Mouse (Mus musculus): ENCODE data around the gene Cog3. TPM values are rescaled to one million over a fixed set of nuclear protein-coding genes. Genes with fewer than 3 reads are reported as not detected.
A peak's percentile ranks its signal among the peaks of the same experiment; 100 is the strongest.

The Cog3 gene
- polyA plus RNA-seq, 1 experiment from 2014 or later, result 16.0 TPM

DNA sequence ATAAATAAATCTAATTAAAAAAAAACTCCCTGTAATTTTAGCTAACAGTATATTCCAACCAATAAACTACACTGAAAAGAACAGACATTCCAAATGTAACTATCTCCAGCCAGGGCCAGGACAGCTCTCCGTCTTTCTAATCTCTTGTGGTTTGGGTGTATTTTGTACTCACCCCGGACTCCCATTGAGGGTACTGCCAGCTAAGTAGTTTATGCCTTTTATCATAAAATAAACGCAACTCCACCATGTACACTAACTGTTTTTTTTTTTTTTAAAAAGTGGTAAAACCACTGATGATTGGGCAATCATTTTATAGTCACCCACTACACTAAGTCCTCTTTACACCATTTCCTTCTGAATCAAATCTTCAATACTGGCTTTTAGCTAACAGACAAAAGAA lies 18.7 kb downstream of the Cog3 start:
- no peak overlapping the region for H3K27ac ChIP-seq (replicated peaks in 1 of 2; ENCODE audit: control insufficient read depth in 1 of 2, insufficient read depth in 1 of 2, low read depth in 2 of 2, low read length in 2 of 2)
- H3K27me3 ChIP-seq (ENCODE audit: control insufficient read depth, insufficient read depth, low read length), result no peaks in the 10 kb centered on the region
- 84% methylated on average over 3 of the region's 3 CpGs for WGBS
- H3K9me3 ChIP-seq (ENCODE audit: control insufficient read depth, low read length), result no peaks in the 10 kb centered on the region
- no peaks in the 10 kb centered on the region for H3K4me1 ChIP-seq (ENCODE audit: control insufficient read depth in 2 of 2, insufficient read depth in 2 of 2, low read length in 2 of 2)
- no peak for ATAC-seq (ENCODE audit: insufficient number of reproducible peaks, insufficient read depth, low FRiP score, low read depth)
- no peak overlapping the region for H3K4me3 ChIP-seq (ENCODE audit: control insufficient read depth in 1 of 2, insufficient read depth in 1 of 2, low read depth in 1 of 2, low read length in 2 of 2)
- H3K36me3 ChIP-seq (ENCODE audit: control insufficient read depth, insufficient read depth, low read length), result peaks cover 94% of the 10 kb centered on the region
- no peak overlapping the region for H3K9ac ChIP-seq (ENCODE audit: low read length)
- H3K4me2 ChIP-seq (ENCODE audit: low read length), result no peak overlapping the region

DNA sequence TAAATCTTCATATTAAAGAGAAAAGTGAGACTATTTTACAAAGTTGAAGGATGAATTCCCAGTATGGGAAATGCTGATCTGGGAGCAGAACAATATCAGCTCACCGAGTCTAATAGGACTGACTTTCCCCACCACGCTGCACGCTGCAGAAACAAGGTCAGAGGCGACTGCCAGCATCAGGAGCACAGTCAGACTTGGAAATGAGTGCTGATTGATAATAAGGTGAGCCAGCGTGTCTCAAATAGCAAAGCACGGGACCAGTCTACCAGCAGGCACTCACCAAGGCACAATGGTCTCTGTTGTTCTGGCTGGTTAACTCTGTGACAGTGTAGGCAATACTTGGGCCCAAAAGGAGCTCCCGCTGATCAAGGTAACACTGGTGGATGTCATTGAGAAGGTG lies 21.7 kb downstream of the Cog3 start:
- Histone ChIP-seq H3K27ac (replicated peaks in 1 of 2; ENCODE audit: control insufficient read depth in 1 of 2, insufficient read depth in 1 of 2, low read depth in 2 of 2, low read length in 2 of 2) (no peak overlapping the region), H3K4me1 (ENCODE audit: control insufficient read depth in 2 of 2, insufficient read depth in 2 of 2, low read length in 2 of 2) (no peaks in the 10 kb centered on the region), H3K4me2 (ENCODE audit: low read length) (no peak overlapping the region), H3K27me3 (ENCODE audit: control insufficient read depth, insufficient read depth, low read length) (no peaks in the 10 kb centered on the region), H3K9ac (ENCODE audit: low read length) (no peak overlapping the region), H3K4me3 (ENCODE audit: control insufficient read depth in 1 of 2, insufficient read depth in 1 of 2, low read depth in 1 of 2, low read length in 2 of 2) (no peak overlapping the region), H3K36me3 (ENCODE audit: control insufficient read depth, insufficient read depth, low read length) (peaks cover 96% of the 10 kb centered on the region), H3K9me3 (ENCODE audit: control insufficient read depth, low read length) (no peaks in the 10 kb centered on the region)
- ATAC-seq (ENCODE audit: insufficient number of reproducible peaks, insufficient read depth, low FRiP score, low read depth), result no peak
- WGBS, result 86% methylated on average over 7 of the region's 7 CpGs

DNA sequence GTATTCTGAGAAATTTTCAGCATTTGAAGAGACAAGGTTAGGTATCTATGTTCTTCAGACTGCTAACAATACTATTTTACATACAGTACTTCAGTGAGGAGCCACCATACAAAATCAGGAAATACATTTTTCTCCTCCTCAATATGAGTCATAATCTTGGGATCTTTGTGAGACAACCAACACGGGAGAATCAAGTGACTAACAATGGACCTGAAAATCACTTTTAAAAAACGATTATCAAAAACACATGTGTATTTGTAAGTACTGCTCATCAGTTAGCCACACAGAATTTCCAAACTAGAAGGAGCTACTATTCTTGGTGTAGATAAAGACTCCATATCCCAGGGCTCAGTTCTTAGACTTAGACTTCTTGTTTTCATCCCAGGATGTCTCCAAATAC lies 23.0 kb downstream of the Cog3 start:
- H3K27me3 ChIP-seq (ENCODE audit: control insufficient read depth, insufficient read depth, low read length), result no peaks in the 10 kb centered on the region
- H3K4me1 ChIP-seq (ENCODE audit: control insufficient read depth in 2 of 2, insufficient read depth in 2 of 2, low read length in 2 of 2), result no peaks in the 10 kb centered on the region
- no peak overlapping the region for H3K27ac ChIP-seq (replicated peaks in 1 of 2; ENCODE audit: control insufficient read depth in 1 of 2, insufficient read depth in 1 of 2, low read depth in 2 of 2, low read length in 2 of 2)
- no peak overlapping the region for H3K4me3 ChIP-seq (ENCODE audit: control insufficient read depth in 1 of 2, insufficient read depth in 1 of 2, low read depth in 1 of 2, low read length in 2 of 2)
- H3K36me3 ChIP-seq (ENCODE audit: control insufficient read depth, insufficient read depth, low read length), result peaks cover 96% of the 10 kb centered on the region
- 67% methylated on average over 2 of the region's 2 CpGs for WGBS
- ATAC-seq (ENCODE audit: insufficient number of reproducible peaks, insufficient read depth, low FRiP score, low read depth), result no peak
- no peak overlapping the region for H3K4me2 ChIP-seq (ENCODE audit: low read length)
- no peaks in the 10 kb centered on the region for H3K9me3 ChIP-seq (ENCODE audit: control insufficient read depth, low read length)
- H3K9ac ChIP-seq (ENCODE audit: low read length), result no peak overlapping the region

DNA sequence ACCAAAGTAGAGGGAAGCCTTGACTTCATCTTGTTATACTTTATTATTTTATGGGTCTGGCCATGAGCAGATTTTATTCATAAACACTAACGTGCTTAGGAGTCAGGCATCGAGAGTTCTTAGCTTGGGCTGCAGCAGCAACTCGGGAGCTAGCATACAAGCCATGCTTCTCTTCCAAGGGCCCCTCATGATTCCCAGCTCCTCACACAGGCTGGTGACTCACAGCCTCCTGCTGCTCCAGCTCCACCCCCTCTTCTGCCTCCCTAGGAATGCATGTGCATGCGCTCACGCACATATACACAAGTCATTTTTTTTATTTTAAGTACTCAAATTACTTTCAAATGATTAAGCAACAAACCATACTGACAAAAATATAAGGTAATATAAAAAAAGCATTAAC lies 26.2 kb downstream of the Cog3 start:
- Histone ChIP-seq H3K9me3 (ENCODE audit: control insufficient read depth, low read length) (no peaks in the 10 kb centered on the region), H3K36me3 (ENCODE audit: control insufficient read depth, insufficient read depth, low read length) (peaks cover 88% of the 10 kb centered on the region)
- 89% methylated on average over 5 of the region's 5 CpGs for WGBS

DNA sequence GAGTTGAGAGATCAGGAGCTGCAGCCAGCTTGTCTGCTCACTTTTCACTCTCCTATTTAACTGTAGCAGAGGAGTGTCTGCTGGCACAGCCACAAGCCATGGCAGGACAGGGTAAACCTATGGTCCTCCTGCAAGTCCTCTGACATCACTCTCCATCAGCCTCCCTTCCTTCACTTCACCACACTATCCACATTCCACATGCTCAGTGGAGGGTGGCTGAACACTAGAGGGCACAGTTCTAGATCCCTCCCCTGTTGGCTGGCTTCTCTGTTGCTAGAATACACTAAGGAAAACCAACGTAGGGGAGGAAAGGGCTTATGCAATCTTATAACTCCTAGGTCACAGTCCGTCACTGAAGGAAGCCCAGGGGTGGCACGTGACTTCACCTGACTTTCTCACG lies 27.3 kb downstream of the Cog3 start:
- H3K27me3 ChIP-seq (ENCODE audit: control insufficient read depth, insufficient read depth, low read length), result no peaks in the 10 kb centered on the region
- H3K4me2 ChIP-seq (ENCODE audit: low read length), result no peak overlapping the region
- no peak overlapping the region for H3K27ac ChIP-seq (replicated peaks in 1 of 2; ENCODE audit: control insufficient read depth in 1 of 2, insufficient read depth in 1 of 2, low read depth in 2 of 2, low read length in 2 of 2)
- no peak overlapping the region for H3K4me3 ChIP-seq (ENCODE audit: control insufficient read depth in 1 of 2, insufficient read depth in 1 of 2, low read depth in 1 of 2, low read length in 2 of 2)
- H3K9ac ChIP-seq (ENCODE audit: low read length), result no peak overlapping the region
- H3K9me3 ChIP-seq (ENCODE audit: control insufficient read depth, low read length), result no peaks in the 10 kb centered on the region
- WGBS, result 65% methylated on average over 4 of the region's 4 CpGs
- H3K36me3 ChIP-seq (ENCODE audit: control insufficient read depth, insufficient read depth, low read length), result peaks cover 83% of the 10 kb centered on the region
- ATAC-seq (ENCODE audit: insufficient number of reproducible peaks, insufficient read depth, low FRiP score, low read depth), result no peak
- peaks cover 0 to 4% of the 10 kb centered on the region in 2 experiments; a peak in 1 of 4 replicates for H3K4me1 ChIP-seq (ENCODE audit: control insufficient read depth in 2 of 2, insufficient read depth in 2 of 2, low read length in 2 of 2)

More for the DNA sequence above, 26.2 kb downstream of the Cog3 start:
- Histone ChIP-seq H3K9ac (ENCODE audit: low read length) (no peak overlapping the region), H3K4me3 (ENCODE audit: control insufficient read depth in 1 of 2, insufficient read depth in 1 of 2, low read depth in 1 of 2, low read length in 2 of 2) (no peak overlapping the region), H3K4me2 (ENCODE audit: low read length) (no peak overlapping the region), H3K27ac (replicated peaks in 1 of 2; ENCODE audit: control insufficient read depth in 1 of 2, insufficient read depth in 1 of 2, low read depth in 2 of 2, low read length in 2 of 2) (no peak overlapping the region), H3K27me3 (ENCODE audit: control insufficient read depth, insufficient read depth, low read length) (no peaks in the 10 kb centered on the region), H3K4me1 (ENCODE audit: control insufficient read depth in 2 of 2, insufficient read depth in 2 of 2, low read length in 2 of 2) (peaks cover 0 to 4% of the 10 kb centered on the region in 2 experiments; a peak in 1 of 4 replicates)
- ATAC-seq (ENCODE audit: insufficient number of reproducible peaks, insufficient read depth, low FRiP score, low read depth), result no peak

DNA sequence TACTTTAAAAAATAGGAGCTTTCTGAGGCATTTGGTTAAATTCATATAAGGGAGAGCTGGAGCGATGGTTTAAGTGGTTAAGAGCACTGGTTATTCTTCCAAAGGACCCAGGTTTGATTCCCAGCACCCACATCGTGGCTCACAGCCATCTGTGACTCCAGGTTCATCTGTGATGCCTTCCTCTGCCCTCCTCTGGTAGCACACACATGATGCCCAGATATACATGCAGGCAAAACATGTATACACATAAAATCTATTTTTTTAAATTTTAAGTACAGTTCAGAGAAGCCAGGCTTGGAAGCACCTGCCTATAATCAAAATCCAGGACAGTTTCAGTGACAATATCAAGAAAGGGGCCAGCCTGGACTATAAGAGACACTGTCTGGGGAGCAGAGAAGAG lies 31.5 kb downstream of the Cog3 start:
- 93% methylated on average over 2 of the region's 2 CpGs for WGBS
- no peaks in the 10 kb centered on the region for H3K27me3 ChIP-seq (ENCODE audit: control insufficient read depth, insufficient read depth, low read length)
- no peak overlapping the region for H3K9ac ChIP-seq (ENCODE audit: low read length)
- no peak overlapping the region for H3K4me3 ChIP-seq (ENCODE audit: control insufficient read depth in 1 of 2, insufficient read depth in 1 of 2, low read depth in 1 of 2, low read length in 2 of 2)
- H3K4me1 ChIP-seq (ENCODE audit: control insufficient read depth in 2 of 2, insufficient read depth in 2 of 2, low read length in 2 of 2), result peaks cover 0 to 7% of the 10 kb centered on the region in 2 experiments; a peak in 2 of 4 replicates
- no peak overlapping the region for H3K4me2 ChIP-seq (ENCODE audit: low read length)
- peaks cover 83% of the 10 kb centered on the region for H3K36me3 ChIP-seq (ENCODE audit: control insufficient read depth, insufficient read depth, low read length)
- no peak overlapping the region for H3K27ac ChIP-seq (replicated peaks in 1 of 2; ENCODE audit: control insufficient read depth in 1 of 2, insufficient read depth in 1 of 2, low read depth in 2 of 2, low read length in 2 of 2)
- no peaks in the 10 kb centered on the region for H3K9me3 ChIP-seq (ENCODE audit: control insufficient read depth, low read length)
- ATAC-seq (ENCODE audit: insufficient number of reproducible peaks, insufficient read depth, low FRiP score, low read depth), result no peak

DNA sequence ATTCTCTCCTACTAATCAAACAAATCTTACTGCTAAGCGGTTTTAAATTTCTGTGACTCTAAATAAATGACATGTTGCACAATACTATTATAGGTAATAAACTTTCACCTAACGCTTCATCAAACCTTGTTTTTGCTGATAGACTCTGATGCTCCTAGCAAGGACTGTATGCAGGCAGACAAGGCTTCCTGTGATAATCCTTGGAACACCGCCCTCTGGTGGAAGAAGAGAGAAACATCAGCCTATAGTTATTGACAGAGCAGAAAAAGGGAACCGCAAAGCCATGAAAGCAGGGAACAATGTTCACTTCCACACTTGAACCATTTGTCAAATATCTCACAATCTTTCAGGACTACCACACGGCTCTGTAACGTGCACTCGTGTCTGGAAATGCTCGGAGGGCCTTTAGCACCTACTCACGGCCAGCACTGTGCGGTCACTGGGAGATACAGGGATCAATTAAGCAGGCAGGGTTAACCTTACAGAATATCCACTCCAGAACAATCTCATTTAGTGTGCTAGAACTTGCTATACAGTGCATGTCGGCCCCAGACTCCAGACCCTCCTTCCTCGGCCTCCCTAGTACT lies 32.2 kb downstream of the Cog3 start:
- H3K4me3 ChIP-seq (ENCODE audit: control insufficient read depth in 1 of 2, insufficient read depth in 1 of 2, low read depth in 1 of 2, low read length in 2 of 2), result no peak overlapping the region
- 56% methylated on average over 12 of the region's 12 CpGs for whole genome bisulfite sequencing
- no peaks in the 10 kb centered on the region for H3K27me3 ChIP-seq (ENCODE audit: control insufficient read depth, insufficient read depth, low read length)
- ATAC-seq (ENCODE audit: insufficient number of reproducible peaks, insufficient read depth, low FRiP score, low read depth), result no peak
- H3K4me1 ChIP-seq (ENCODE audit: control insufficient read depth in 2 of 2, insufficient read depth in 2 of 2, low read length in 2 of 2), result peaks cover 0 to 7% of the 10 kb centered on the region in 2 experiments; a peak in 2 of 4 replicates
- H3K27ac ChIP-seq (replicated peaks in 1 of 2; ENCODE audit: control insufficient read depth in 1 of 2, insufficient read depth in 1 of 2, low read depth in 2 of 2, low read length in 2 of 2), result no peak overlapping the region
- no peak overlapping the region for H3K4me2 ChIP-seq (ENCODE audit: low read length)
- H3K9ac ChIP-seq (ENCODE audit: low read length), result no peak overlapping the region
- H3K36me3 ChIP-seq (ENCODE audit: control insufficient read depth, insufficient read depth, low read length), result peaks cover 83% of the 10 kb centered on the region
- no peaks in the 10 kb centered on the region for H3K9me3 ChIP-seq (ENCODE audit: control insufficient read depth, low read length)

DNA sequence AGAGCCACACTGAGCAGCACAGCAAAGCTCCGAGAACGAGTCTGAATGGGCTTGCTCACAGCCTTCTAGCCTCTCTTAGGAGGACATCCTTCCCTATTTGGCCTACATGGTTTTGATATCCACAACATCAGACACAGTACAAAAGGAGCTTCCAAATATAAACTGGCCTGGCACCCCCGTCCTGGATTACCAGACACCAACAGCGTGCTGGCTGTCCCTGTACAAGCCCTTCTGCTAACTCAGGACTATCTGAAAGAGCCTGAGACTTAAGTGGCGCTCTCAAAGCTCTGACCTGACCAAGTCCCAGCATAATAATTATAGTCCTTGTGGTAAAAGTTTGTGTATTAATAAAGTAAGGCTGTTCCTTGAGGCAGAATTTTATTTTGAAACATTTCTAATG lies 34.2 kb downstream of the Cog3 start:
- Histone ChIP-seq H3K4me1 (ENCODE audit: control insufficient read depth in 2 of 2, insufficient read depth in 2 of 2, low read length in 2 of 2) (peaks cover 0 to 2% of the 10 kb centered on the region in 2 experiments; a peak in 1 of 4 replicates), H3K36me3 (ENCODE audit: control insufficient read depth, insufficient read depth, low read length) (peaks cover 89% of the 10 kb centered on the region), H3K9me3 (ENCODE audit: control insufficient read depth, low read length) (no peaks in the 10 kb centered on the region), H3K4me2 (ENCODE audit: low read length) (no peak overlapping the region), H3K27ac (replicated peaks in 1 of 2; ENCODE audit: control insufficient read depth in 1 of 2, insufficient read depth in 1 of 2, low read depth in 2 of 2, low read length in 2 of 2) (peak overlapping the region; percentile 55 to 61; a peak in 3 of 4 replicates), H3K27me3 (ENCODE audit: control insufficient read depth, insufficient read depth, low read length) (no peaks in the 10 kb centered on the region), H3K9ac (ENCODE audit: low read length) (0 out of 2 replicates have a peak overlapping the region, but pooled peaks have one; percentile 18), H3K4me3 (ENCODE audit: control insufficient read depth in 1 of 2, insufficient read depth in 1 of 2, low read depth in 1 of 2, low read length in 2 of 2) (no peak overlapping the region)
- 35% methylated on average over 5 of the region's 5 CpGs for WGBS
- ATAC-seq (ENCODE audit: insufficient number of reproducible peaks, insufficient read depth, low FRiP score, low read depth), result no peak
